Mouse (Mus musculus): ENCODE measurements around the gene Nyap2.

GRCm38 (mm10) chr1:81062811-81063210 lies 13.9 kb upstream of the Nyap2 start:
- no peak for TF ChIP-seq CTCF (IDR thresholded peaks at IDR 0.05; ENCODE audit: low read depth, low read length)
- no peak for TF ChIP-seq POLR2A (IDR thresholded peaks at IDR 0.05; ENCODE audit: extremely low read depth, insufficient read depth, low read length)

Data from liver, adult 2 months (tissue).